Mouse (Mus musculus) cerebellum, adult 11-12 months (tissue): ENCODE measurements around the gene Galnt13.
"Not testable (repeated sequence)": the region's sequence is repeated elsewhere in the genome, so short reads cannot be mapped to it uniquely, and the experiment has no call there.

Experiments
- DNase-seq: peaks from one replicate; pipeline ENCODE4 v3.0.0; 2022

Gene Galnt13

DNA sequence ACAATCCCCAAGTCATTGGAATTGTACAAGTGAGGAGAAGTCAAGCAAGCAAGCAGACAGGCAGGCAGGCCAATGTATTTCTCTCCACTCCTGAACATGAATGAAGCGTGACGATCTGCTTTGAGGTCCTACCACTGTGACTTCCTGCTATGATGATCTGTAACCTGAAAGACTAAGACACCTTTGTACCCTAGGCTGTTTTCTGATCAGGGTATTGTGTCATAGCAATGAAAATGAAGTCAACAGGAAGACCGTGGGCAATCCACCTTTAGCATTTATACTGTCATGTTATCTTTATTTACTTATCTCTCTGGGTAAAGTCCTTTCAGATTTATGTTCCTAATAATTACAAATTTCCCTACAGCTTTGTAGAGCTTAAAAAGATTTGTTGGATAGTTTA lies 500.3 kb downstream of the Galnt13 start:
- DNase-seq = no peak

DNA sequence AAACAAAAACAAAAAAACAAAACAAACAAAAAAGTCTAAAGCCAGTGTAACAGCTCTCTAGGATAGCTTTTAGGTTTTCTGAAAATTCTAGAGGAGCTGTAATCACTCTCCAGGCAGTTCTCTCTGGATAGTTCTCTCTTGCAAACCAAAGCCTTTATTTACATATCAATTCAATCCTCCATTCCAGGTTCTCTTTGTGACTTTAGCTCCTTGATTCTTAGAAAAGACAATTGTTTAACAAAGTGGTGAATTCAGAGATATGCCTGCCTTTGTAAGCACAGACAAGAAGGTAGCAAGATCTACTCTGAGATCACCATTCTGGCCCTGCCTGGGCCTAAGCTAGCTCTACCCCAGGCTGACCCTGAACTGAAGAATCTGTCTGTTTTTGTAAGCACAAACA lies 501.2 kb downstream of the Galnt13 start:
- DNase-seq = no peak

DNA sequence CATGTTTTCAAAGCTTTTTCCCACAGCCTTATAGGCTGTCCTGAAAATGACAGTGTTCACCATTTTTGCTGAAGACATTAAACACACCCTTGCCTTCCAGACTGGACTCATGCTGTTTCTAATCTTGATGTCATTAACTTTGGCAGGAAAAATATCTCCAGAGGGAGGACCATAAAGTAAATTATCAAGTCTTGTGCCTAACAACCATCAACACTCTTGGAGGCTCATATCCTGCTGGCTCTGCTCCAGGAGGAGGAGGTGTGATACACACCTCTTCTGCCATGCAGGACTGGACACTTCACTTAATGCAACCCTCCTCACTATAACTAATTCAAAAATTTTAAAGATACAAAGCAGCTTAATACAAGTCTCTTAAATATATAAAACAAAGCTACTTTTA lies 502.0 kb downstream of the Galnt13 start:
- no peak for DNase-seq

DNA sequence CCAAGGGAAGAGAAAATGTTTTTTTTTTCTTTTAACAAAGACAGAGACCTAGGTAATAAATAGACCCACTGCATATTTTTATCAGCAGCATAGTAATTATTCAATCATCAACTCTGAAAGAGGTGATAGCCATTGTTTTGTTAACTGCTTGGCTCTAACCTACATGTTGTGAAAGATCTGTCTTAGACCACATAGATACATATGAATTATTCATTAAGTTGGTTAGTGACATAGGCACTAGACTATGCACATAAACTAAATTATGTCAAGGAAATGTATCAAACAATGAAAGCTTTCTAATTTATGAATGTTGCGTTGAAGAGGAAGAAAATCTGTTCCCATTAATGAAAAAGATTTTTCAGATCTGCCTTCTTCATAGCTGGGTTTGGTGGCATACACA lies 507.3 kb downstream of the Galnt13 start:
- no peak for DNase-seq

DNA sequence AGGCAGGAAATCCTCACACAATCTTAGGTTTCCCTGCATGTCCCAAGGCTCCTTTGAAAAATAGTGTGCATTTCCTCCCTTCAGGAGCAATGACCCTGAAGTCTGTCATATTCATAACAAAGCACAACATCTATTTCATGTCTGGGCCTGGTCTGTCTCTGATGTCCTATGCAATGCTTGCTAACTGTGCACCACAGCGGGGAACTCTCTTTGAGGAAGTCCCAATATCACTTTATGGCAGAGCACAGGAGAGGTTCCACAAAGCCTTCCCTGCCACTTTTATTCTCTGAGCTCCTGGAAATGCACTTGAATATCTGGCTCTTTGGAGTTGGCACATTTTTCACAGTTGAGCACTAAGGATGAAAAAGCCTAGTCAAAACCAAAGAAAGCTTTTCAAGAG lies 547.7 kb downstream of the Galnt13 start:
- DNase-seq = no peak

DNA sequence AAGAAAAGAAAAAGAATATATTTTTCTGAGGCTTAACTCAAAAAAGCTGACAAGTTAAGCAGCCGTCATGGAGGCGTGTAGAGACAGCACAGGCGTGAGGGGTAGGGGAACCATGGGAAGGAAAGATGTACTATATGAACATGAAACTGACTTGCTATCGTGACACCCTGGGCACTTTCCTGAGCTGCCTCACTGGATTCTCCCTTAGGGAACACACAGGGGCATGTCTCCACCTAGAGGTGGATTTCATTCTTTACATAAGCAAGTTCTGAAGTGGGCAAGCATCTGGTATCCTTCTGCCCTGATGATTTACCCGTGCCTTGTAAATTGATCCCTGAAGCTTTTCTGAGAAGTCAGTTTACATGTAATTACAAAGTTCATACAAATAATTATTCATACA lies 586.4 kb downstream of the Galnt13 start:
- DNase-seq = not testable (repeated sequence)

DNA sequence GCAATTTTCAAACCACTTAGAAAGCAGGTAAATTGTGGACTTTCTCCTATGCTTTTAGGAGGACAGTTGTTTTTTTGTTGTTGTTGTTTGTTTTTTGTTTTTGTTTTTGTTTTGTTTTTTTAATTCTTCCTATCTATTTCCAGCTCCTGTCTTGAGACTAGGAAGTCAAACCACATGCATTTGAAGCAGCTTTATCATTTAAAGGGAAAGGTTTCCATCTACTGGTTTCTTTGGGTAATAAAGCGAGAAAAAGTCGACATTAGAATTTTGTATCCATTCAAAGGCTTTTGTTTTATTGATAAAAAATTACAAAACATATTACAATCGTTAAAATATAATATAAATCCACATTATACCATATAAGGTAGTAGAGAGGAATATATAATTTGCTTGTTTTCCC lies 598.5 kb downstream of the Galnt13 start:
- DNase-seq = no peak

DNA sequence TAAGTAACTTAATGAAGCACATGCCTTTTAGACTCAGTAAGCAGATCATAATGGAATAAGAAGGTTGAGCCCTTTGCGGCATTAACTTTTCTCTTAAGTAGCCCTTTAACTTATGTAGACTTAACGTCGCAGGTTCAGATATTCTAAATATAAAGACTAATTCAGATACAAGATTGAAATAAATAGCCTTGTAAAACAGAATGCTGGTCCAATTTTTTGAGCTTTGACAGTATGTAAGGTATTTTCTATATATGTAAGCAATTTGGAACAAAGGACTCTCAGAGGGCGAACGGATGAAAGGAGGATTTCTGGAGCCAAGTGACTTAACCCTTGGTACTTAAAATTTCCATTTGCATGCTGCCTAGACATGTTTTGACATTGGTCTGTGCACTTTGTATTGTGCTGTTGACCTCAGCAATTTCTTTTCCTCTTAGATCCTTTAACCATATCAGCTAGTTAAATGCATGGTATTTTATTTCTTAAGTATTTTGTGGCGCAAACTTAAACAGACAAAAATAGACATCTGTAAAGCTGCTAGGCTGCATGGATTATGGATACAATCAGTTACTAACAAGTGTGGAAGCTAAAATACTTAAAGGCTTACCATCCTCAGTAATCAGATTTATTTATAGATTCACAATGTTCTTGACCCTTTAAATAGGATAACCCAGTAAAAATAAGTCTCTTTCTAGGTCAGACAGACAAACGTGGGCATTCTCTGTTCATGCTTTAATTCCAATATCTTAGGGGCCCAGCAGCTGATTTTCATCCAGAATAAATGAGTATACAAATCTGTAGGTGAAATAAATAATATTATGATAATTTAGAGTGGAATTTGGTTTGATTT lies 629.6 kb downstream of the Galnt13 start:
- DNase-seq = no peak

DNA sequence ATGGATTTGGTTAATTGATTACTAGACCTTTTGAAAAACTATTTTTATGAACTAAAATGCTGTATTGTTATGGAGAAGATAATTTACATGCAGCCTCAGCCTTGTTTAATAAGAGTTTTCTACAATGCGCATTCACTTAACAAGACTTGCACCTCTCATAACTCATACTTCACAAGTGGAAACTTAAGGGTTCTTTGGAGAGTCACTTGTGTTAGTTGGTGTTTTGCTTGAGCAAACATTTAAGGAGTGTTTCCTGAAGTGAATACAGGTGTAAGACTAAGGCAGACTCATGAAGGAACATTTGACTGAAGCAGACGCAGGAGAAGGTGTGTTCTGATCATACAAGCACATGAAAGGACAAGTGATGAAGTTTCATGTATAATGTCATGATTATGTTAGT lies 649.5 kb downstream of the Galnt13 start:
- no peak for DNase-seq

DNA sequence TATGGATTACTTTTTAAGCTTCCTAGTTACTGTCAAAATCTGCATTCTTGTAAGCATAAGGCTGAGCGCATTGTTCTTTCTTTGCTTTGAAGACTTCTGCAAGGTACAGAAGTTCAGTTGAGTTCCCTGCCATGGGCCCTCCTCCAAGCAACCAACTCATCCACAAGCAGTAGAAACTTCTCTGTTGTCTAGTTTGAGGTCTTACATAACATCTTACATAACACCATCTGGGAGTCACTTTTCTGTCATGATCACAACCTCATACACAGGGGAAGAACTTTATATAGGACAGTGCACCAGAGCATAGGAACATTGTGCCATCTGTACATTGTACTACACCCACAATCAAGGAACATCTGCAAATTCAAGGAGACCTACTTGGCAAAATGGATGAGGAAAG lies 651.9 kb downstream of the Galnt13 start:
- no peak for DNase-seq

DNA sequence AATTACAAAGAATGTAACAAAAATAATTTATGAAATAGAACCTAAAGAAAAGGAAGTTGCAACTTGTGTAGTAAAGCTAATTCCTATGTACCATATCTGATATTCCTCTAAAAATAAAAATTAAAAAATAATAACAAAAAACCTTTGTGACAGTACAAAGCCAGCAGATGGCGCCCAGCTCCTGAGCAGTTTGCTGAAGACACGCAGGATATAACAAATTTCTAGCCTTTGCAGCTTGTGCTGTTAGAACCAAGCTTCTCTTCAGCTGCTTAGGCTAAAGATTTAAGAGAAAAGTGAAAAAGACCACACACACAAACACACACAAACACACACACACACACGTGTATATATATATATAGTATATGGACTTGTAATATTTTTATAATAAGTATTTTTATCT lies 654.2 kb downstream of the Galnt13 start:
- DNase-seq = no peak

DNA sequence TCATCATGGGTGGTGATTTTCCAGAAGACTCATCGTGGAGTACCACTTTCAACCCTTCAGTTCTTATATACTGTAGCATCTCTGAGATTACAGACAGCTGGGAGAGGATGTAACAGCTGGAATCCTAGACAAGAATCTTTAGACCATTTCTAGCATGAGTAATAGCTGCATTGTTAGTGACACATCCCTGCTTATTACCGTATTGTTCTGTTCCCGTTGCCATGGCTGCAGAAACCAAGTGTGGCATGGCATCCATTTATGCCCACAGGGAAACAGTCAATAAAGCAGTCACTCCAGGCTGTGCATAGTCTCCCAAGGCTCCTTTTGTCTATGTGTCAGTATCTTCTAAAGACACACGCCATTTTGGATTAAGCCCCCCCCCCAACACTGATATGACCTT lies 655.4 kb downstream of the Galnt13 start:
- DNase-seq = no peak

DNA sequence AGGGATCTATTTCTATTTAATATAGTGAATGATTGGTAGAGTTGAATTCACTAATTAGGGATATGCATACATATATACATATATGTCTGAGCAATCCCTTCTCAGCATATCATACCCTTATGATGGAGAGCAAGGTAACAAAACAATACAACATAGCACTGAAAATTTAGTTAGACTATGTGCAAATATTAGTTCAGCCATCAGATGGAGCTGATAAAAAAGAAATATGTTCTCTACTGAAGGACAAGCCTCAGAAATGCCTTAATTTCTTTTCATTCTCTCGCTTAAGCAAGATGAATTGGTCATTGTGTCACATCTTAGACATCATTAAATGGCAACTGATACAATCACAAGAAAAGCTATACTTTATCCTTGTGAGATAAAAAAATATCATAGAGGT lies 663.0 kb downstream of the Galnt13 start:
- DNase-seq = no peak

DNA sequence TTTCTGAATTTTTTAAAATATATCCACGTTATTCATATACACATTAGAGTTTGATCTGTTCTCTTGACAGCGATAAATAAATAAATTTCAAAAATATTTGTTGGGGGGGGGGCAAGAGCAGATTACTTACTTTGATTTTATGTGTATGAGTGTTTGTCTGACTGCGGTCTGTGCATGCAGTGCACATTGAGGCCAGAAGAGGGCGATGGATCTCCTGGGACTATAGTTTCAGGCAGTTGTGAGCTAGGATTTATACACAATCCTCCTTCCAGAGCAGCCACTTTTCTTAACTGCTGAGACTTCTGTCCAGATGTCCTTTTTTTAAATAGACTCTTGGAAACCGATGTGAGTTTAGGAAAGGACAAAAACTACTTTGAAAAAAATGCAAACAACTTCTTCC lies 665.2 kb downstream of the Galnt13 start:
- DNase-seq = no peak

DNA sequence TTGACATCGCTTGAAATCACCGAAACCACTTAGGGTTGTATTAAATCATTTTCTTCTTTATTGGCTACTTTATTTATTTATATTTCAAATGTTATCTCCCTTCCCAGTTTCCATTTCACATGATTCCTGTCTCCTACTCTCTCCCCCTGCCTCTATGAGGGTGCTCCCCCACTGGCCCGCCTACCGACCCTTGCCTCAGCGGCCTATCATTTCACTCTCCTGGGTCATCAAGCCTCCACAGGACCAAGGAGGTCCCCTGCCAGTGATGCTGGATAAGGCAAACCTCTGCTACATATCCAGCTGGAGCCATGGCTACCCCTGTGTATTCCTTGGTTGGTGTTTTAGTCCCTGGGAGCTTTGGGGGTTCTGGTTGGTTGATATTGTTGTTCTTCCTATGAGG lies 667.4 kb downstream of the Galnt13 start:
- no peak for DNase-seq

DNA sequence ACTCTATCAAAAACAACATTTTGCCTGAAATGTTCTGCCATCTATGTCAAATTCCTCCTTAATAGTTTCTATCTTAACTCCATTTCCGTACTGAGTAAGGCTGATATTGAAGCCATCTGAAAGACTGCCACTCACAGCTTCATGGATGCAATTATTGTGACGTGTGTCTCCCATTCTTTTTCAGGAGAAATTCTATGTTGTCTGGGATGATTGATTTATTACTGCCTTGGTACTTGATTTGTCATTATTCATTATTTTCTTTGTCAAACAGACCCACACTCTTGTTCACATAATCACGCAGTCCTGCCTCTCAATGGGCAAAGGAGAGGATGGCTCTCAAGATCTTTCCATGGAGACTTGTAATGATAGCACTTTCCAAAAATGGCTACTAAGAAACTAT lies 671.7 kb downstream of the Galnt13 start:
- DNase-seq = no peak

DNA sequence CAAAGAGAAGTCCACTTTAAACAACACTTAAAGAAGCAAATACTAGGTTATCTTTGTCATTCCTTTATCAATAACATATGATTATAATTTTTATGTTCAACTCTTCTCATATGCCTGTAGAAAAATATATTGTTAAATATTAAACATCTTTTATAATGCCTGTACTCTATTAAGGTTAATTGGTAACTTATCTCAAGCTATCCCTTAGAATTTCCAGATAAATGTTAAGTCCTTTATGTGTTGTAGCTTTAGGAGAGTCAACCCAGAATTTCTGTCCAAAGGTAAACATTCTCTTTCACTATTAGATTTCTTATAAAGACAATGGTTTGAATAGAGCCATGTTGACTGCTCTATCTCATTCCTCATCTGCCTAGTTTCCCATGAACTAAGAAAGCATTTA lies 717.0 kb downstream of the Galnt13 start:
- no peak for DNase-seq

DNA sequence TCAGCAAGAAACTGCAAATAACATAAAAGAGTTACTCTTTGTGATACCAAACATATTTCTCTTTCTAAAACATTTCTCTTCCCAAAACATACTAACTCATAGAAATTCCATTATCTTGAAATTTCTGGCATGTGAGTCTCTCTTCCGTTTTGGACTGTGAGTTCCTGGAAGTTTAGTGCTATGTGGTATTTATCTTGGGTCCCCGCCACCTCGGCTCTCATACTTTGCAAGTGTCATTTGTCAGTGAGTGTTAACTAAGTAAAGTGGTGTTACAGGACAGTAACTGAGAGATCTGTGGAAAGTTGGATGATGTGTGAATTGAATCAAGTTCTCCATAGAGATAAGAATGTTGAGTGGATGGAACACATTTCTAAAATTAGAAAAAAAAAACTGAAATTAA lies 728.7 kb downstream of the Galnt13 start:
- no peak for DNase-seq
